Mouse (Mus musculus): ENCODE data around the gene Olfr1330. TPM values are rescaled to one million over a fixed set of nuclear protein-coding genes. Genes with fewer than 3 reads are reported as not detected.
"Not testable (repeated sequence)": the region's sequence is repeated elsewhere in the genome, so short reads cannot be mapped to it uniquely, and the experiment has no call there.

The Olfr1330 gene
- polyA plus RNA-seq (2014; fragmentation: Nextera tagmentation; extraction: Ambion mirVana), result not detected in 2 replicates

- Histone ChIP-seq H3K9me3 (ENCODE audit: control insufficient read depth, low read depth, low read length) (no peaks in the 10 kb centered on the region), H3K4me2 (replicated peaks; ENCODE audit: low read depth, low read length) (no peak within 1 kb of the TSS), H3K4me3 (ENCODE audit: low read depth, low read length) (no peak within 1 kb of the TSS), H3K4me1 (ENCODE audit: control insufficient read depth, insufficient read depth, low read length) (no peaks in the 10 kb centered on the region), H3K27ac (ENCODE audit: low read length) (no peak within 1 kb of the TSS), H3K27me3 (ENCODE audit: control insufficient read depth, insufficient read depth, low read length) (no peaks in the 10 kb centered on the region), H3K36me3 (ENCODE audit: control insufficient read depth, insufficient read depth, low read length) (no peaks in the 10 kb centered on the region), H3K9ac (replicated peaks; ENCODE audit: low read depth, low read length) (no peak within 1 kb of the TSS)
- ATAC-seq (ENCODE audit: insufficient number of reproducible peaks, insufficient read depth, low FRiP score, low read depth), result no peak
- 69% methylated on average over 1 of the region's 1 CpGs for WGBS
Observed at GRCm38 (mm10) chr4:118888297-118888696, at the start of gene Olfr1330. Gene Olfr1330 (plus strand): TSS chr4:118888597.

GRCm38 (mm10) chr4:118861791-118862190, 26.6 kb upstream of the Olfr1330 start:
- Histone ChIP-seq H3K4me2 (replicated peaks; ENCODE audit: low read depth, low read length) (no peak overlapping the region), H3K9ac (replicated peaks; ENCODE audit: low read depth, low read length) (no peak overlapping the region), H3K4me1 (ENCODE audit: control insufficient read depth, insufficient read depth, low read length) (no peaks in the 10 kb centered on the region), H3K27ac (ENCODE audit: low read length) (no peak overlapping the region), H3K36me3 (ENCODE audit: control insufficient read depth, insufficient read depth, low read length) (no peaks in the 10 kb centered on the region), H3K27me3 (ENCODE audit: control insufficient read depth, insufficient read depth, low read length) (no peaks in the 10 kb centered on the region), H3K9me3 (ENCODE audit: control insufficient read depth, low read depth, low read length) (no peaks in the 10 kb centered on the region), H3K4me3 (ENCODE audit: low read depth, low read length) (no peak overlapping the region)
- WGBS, result 85% methylated on average over 1 of the region's 1 CpGs
- ATAC-seq (ENCODE audit: insufficient number of reproducible peaks, insufficient read depth, low FRiP score, low read depth), result no peak

- H3K27me3 ChIP-seq (ENCODE audit: control insufficient read depth, insufficient read depth, low read length), result no peaks in the 10 kb centered on the region
- no peak overlapping the region for H3K4me2 ChIP-seq (replicated peaks; ENCODE audit: low read depth, low read length)
- no peak overlapping the region for H3K27ac ChIP-seq (ENCODE audit: low read length)
- H3K4me3 ChIP-seq (ENCODE audit: low read depth, low read length), result no peak overlapping the region
- no peaks in the 10 kb centered on the region for H3K36me3 ChIP-seq (ENCODE audit: control insufficient read depth, insufficient read depth, low read length)
- H3K4me1 ChIP-seq (ENCODE audit: control insufficient read depth, insufficient read depth, low read length), result no peaks in the 10 kb centered on the region
- ATAC-seq (ENCODE audit: insufficient number of reproducible peaks, insufficient read depth, low FRiP score, low read depth), result no peak
- no peak overlapping the region for H3K9ac ChIP-seq (replicated peaks; ENCODE audit: low read depth, low read length)
- 72% methylated on average over 4 of the region's 4 CpGs for WGBS
- H3K9me3 ChIP-seq (ENCODE audit: control insufficient read depth, low read depth, low read length), result no peaks in the 10 kb centered on the region
Observed at GRCm38 (mm10) chr4:118862704-118863103, 25.7 kb upstream of the Olfr1330 start.

- Histone ChIP-seq H3K9ac (replicated peaks; ENCODE audit: low read depth, low read length) (no peak within 1 kb of the TSS), H3K27ac (ENCODE audit: low read length) (no peak within 1 kb of the TSS), H3K4me3 (ENCODE audit: low read depth, low read length) (no peak within 1 kb of the TSS), H3K9me3 (ENCODE audit: control insufficient read depth, low read depth, low read length) (no peaks in the 10 kb centered on the region), H3K4me1 (ENCODE audit: control insufficient read depth, insufficient read depth, low read length) (no peaks in the 10 kb centered on the region), H3K4me2 (replicated peaks; ENCODE audit: low read depth, low read length) (no peak within 1 kb of the TSS), H3K27me3 (ENCODE audit: control insufficient read depth, insufficient read depth, low read length) (no peaks in the 10 kb centered on the region), H3K36me3 (ENCODE audit: control insufficient read depth, insufficient read depth, low read length) (no peaks in the 10 kb centered on the region)
- no peak for ATAC-seq (ENCODE audit: insufficient number of reproducible peaks, insufficient read depth, low FRiP score, low read depth)
- 92% methylated on average over 1 of the region's 1 CpGs for WGBS
Observed at GRCm38 (mm10) chr4:118864349-118864748, 24.0 kb upstream of the Olfr1330 start, which contains the start of gene Olfr1331. Gene Olfr1331 (plus strand): TSS chr4:118864649.

- no peak overlapping the region for H3K4me3 ChIP-seq (ENCODE audit: low read depth, low read length)
- ATAC-seq (ENCODE audit: insufficient number of reproducible peaks, insufficient read depth, low FRiP score, low read depth), result no peak
- H3K9ac ChIP-seq (replicated peaks; ENCODE audit: low read depth, low read length), result no peak overlapping the region
- no peak overlapping the region for H3K27ac ChIP-seq (ENCODE audit: low read length)
- no peaks in the 10 kb centered on the region for H3K4me1 ChIP-seq (ENCODE audit: control insufficient read depth, insufficient read depth, low read length)
- H3K9me3 ChIP-seq (ENCODE audit: control insufficient read depth, low read depth, low read length), result no peaks in the 10 kb centered on the region
- no peak overlapping the region for H3K4me2 ChIP-seq (replicated peaks; ENCODE audit: low read depth, low read length)
- no peaks in the 10 kb centered on the region for H3K27me3 ChIP-seq (ENCODE audit: control insufficient read depth, insufficient read depth, low read length)
- no peaks in the 10 kb centered on the region for H3K36me3 ChIP-seq (ENCODE audit: control insufficient read depth, insufficient read depth, low read length)
Observed at GRCm38 (mm10) chr4:118867566-118867965, 20.8 kb upstream of the Olfr1330 start.

- Histone ChIP-seq H3K27ac (ENCODE audit: low read length) (no peak overlapping the region), H3K4me3 (ENCODE audit: low read depth, low read length) (no peak overlapping the region), H3K9ac (replicated peaks; ENCODE audit: low read depth, low read length) (no peak overlapping the region), H3K4me1 (ENCODE audit: control insufficient read depth, insufficient read depth, low read length) (no peaks in the 10 kb centered on the region), H3K4me2 (replicated peaks; ENCODE audit: low read depth, low read length) (no peak overlapping the region), H3K9me3 (ENCODE audit: control insufficient read depth, low read depth, low read length) (no peaks in the 10 kb centered on the region), H3K27me3 (ENCODE audit: control insufficient read depth, insufficient read depth, low read length) (no peaks in the 10 kb centered on the region), H3K36me3 (ENCODE audit: control insufficient read depth, insufficient read depth, low read length) (no peaks in the 10 kb centered on the region)
- no peak for ATAC-seq (ENCODE audit: insufficient number of reproducible peaks, insufficient read depth, low FRiP score, low read depth)
- 67% methylated on average over 2 of the region's 2 CpGs for WGBS
Observed at GRCm38 (mm10) chr4:118901981-118902380, 13.6 kb downstream of the Olfr1330 start.

GRCm38 (mm10) chr4:118917365-118917764, 29.0 kb downstream of the Olfr1330 start, which contains the start of gene Olfr1329:
Gene Olfr1329 (minus strand): TSS chr4:118917465.
- H3K9ac ChIP-seq (replicated peaks; ENCODE audit: low read depth, low read length); H3K27ac ChIP-seq (ENCODE audit: low read length); H3K9me3 ChIP-seq (ENCODE audit: control insufficient read depth, low read depth, low read length); H3K27me3 ChIP-seq (ENCODE audit: control insufficient read depth, insufficient read depth, low read length); H3K4me1 ChIP-seq (ENCODE audit: control insufficient read depth, insufficient read depth, low read length); H3K4me3 ChIP-seq (ENCODE audit: low read depth, low read length); ATAC-seq (ENCODE audit: insufficient number of reproducible peaks, insufficient read depth, low FRiP score, low read depth); H3K4me2 ChIP-seq (replicated peaks; ENCODE audit: low read depth, low read length); H3K36me3 ChIP-seq (ENCODE audit: control insufficient read depth, insufficient read depth, low read length): not testable (repeated sequence)
- 66% methylated on average over 2 of the region's 2 CpGs for WGBS

- not testable (repeated sequence) for H3K36me3 ChIP-seq (ENCODE audit: control insufficient read depth, insufficient read depth, low read length); H3K4me3 ChIP-seq (ENCODE audit: low read depth, low read length); H3K4me2 ChIP-seq (replicated peaks; ENCODE audit: low read depth, low read length); H3K27ac ChIP-seq (ENCODE audit: low read length); H3K9ac ChIP-seq (replicated peaks; ENCODE audit: low read depth, low read length); ATAC-seq (ENCODE audit: insufficient number of reproducible peaks, insufficient read depth, low FRiP score, low read depth); H3K27me3 ChIP-seq (ENCODE audit: control insufficient read depth, insufficient read depth, low read length); H3K9me3 ChIP-seq (ENCODE audit: control insufficient read depth, low read depth, low read length); H3K4me1 ChIP-seq (ENCODE audit: control insufficient read depth, insufficient read depth, low read length)
- 86% methylated on average over 3 of the region's 3 CpGs for WGBS
Observed at GRCm38 (mm10) chr4:118931326-118931725, 42.9 kb downstream of the Olfr1330 start.

GRCm38 (mm10) chr4:118938512-118938911, 50.1 kb downstream of the Olfr1330 start, which contains the start of gene Olfr1328:
Gene Olfr1328 (minus strand): TSS chr4:118938612.
- no peak for ATAC-seq (ENCODE audit: insufficient number of reproducible peaks, insufficient read depth, low FRiP score, low read depth)
- Histone ChIP-seq H3K36me3 (ENCODE audit: control insufficient read depth, insufficient read depth, low read length) (no peaks in the 10 kb centered on the region), H3K4me3 (ENCODE audit: low read depth, low read length) (no peak within 1 kb of the TSS), H3K27me3 (ENCODE audit: control insufficient read depth, insufficient read depth, low read length) (no peaks in the 10 kb centered on the region), H3K27ac (ENCODE audit: low read length) (no peak within 1 kb of the TSS), H3K4me2 (replicated peaks; ENCODE audit: low read depth, low read length) (no peak within 1 kb of the TSS), H3K4me1 (ENCODE audit: control insufficient read depth, insufficient read depth, low read length) (no peaks in the 10 kb centered on the region), H3K9ac (replicated peaks; ENCODE audit: low read depth, low read length) (no peak within 1 kb of the TSS), H3K9me3 (ENCODE audit: control insufficient read depth, low read depth, low read length) (no peaks in the 10 kb centered on the region)
- 75% methylated on average over 2 of the region's 2 CpGs for WGBS
